Mouse (Mus musculus) limb, embryonic 11.5 days (tissue): Measurements from ENCODE around the gene Cyp2c65. TPM values are rescaled to one million over a fixed set of nuclear protein-coding genes. Genes with fewer than 3 reads are reported as not detected.
"Not testable (repeated sequence)": the region's sequence is repeated elsewhere in the genome, so short reads cannot be mapped to it uniquely, and the experiment has no call there.

Experiments
- ATAC-seq: fragments of 200-750 bp; cut with Nextera tagmentation; 2 replicates; pipeline ENCODE4 v1.8.0; 2017; ENCODE audit warnings: low read depth; ENCODE audit not compliant: insufficient number of reproducible peaks, low FRiP score, low TSS enrichment
- DNase-seq: peaks from one replicate; pipeline ENCODE4 v3.0.0-alpha.2; 2015; ENCODE audit warnings: low spot score
- H3K27ac ChIP-seq: fragments of 300-500 bp; sonication (generic); replicated peaks from 2 replicates; pipeline ENCODE4 v1.5.1; 2014; ENCODE audit warnings: low read depth, mild to moderate bottlenecking, low read length
- H3K27me3 ChIP-seq: fragments of 300-500 bp; sonication (generic); 2 replicates; pipeline ENCODE4 v1.6.1; 2014; ENCODE audit warnings: mild to moderate bottlenecking, low read length, mixed read lengths; ENCODE audit not compliant: control insufficient read depth, insufficient read depth
- H3K36me3 ChIP-seq: fragments of 300-500 bp; sonication (generic); 2 replicates; pipeline ENCODE4 v1.6.1; 2014; ENCODE audit warnings: mild to moderate bottlenecking, low read length, moderate library complexity, mixed read lengths; ENCODE audit not compliant: control insufficient read depth, insufficient read depth
- H3K4me1 ChIP-seq: fragments of 300-500 bp; sonication (generic); 2 replicates; pipeline ENCODE4 v1.6.1; 2014; ENCODE audit warnings: low read length, mixed read lengths; ENCODE audit not compliant: control insufficient read depth, insufficient read depth
- H3K4me2 ChIP-seq: fragments of 300-500 bp; sonication (generic); 2 replicates; pipeline ENCODE4 v1.6.1; 2014; ENCODE audit warnings: low read depth, mild to moderate bottlenecking, moderate library complexity; ENCODE audit not compliant: severe bottlenecking
- H3K4me3 ChIP-seq: fragments of 300-500 bp; sonication (generic); 2 replicates; pipeline ENCODE4 v1.5.1; 2014; ENCODE audit warnings: low read depth, low read length
- H3K9ac ChIP-seq: fragments of 300-500 bp; sonication (generic); 2 replicates; pipeline ENCODE4 v1.6.1; 2014; ENCODE audit warnings: mild to moderate bottlenecking, low read length
- H3K9me3 ChIP-seq: fragments of 300-500 bp; sonication (generic); 2 replicates; pipeline ENCODE4 v1.6.1; 2016; ENCODE audit warnings: low read length; ENCODE audit not compliant: control insufficient read depth
- WGBS: fragments of 180-500 bp; shearing (Covaris S2); extraction: QIAGEN DNeasy Blood & Tissue Kit; methylation state at CpG from one replicate; pipeline ENCODE4 v1.1.7; 2014; 5-methylcytosine and 5-hydroxymethylcytosine counted together
- polyA plus RNA-seq: library from polyadenylated mRNA; unstranded; fragments of >200 nt; fragmentation: Nextera tagmentation; extraction: Ambion mirVana; gene quantifications from 2 replicates; pipeline ENCODE4 v1.2.1, GENCODE M21; 2014

The Cyp2c65 gene
- polyA plus RNA-seq = 0.08 TPM in 1 of 2 replicates, not detected in the other

GRCm38 (mm10) chr19:39060719-39061118, at the start of gene Cyp2c65:
Gene Cyp2c65 (plus strand): TSS chr19:39061015.
- H3K27ac ChIP-seq = no peak within 1 kb of the TSS
- WGBS = 66% methylated on average over 2 of the region's 2 CpGs
- ATAC-seq (no peak), DNase-seq (no peak)
- H3K4me1 ChIP-seq = no peaks in the 10 kb centered on the region
- no peak within 1 kb of the TSS for H3K4me2 ChIP-seq
- no peaks in the 10 kb centered on the region for H3K27me3 ChIP-seq
- H3K9ac ChIP-seq = no peak within 1 kb of the TSS
- no peaks in the 10 kb centered on the region for H3K9me3 ChIP-seq
- H3K36me3 ChIP-seq = no peaks in the 10 kb centered on the region
- H3K4me3 ChIP-seq = no peak within 1 kb of the TSS

DNA sequence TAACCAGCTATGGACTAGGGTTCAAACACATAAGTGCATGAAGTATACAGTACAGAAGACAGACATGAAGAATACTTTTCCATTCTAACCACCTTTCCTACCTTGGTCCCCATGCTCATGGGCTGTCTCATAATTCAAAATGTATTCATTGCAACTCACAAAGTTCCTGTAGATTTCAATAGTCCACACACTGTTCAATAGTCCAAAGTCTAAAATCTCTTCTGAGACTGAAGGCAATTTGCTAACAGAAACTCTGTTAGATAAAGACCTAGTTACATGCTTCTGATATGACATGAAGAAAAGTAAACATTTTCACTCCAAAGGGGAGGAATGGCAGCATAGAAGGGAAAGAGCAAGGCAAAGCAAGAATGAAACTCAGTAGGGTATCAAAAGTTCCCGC, 2.9 kb upstream of the Cyp2c65 start:
- Histone ChIP-seq H3K4me3 (no peak overlapping the region), H3K9me3 (no peaks in the 10 kb centered on the region), H3K4me2 (no peak overlapping the region), H3K4me1 (no peaks in the 10 kb centered on the region), H3K27ac (no peak overlapping the region), H3K9ac (no peak overlapping the region), H3K36me3 (no peaks in the 10 kb centered on the region), H3K27me3 (no peaks in the 10 kb centered on the region)
- 86% methylated on average over 1 of the region's 1 CpGs for WGBS
- ATAC-seq = no peak
- DNase-seq = no peak

GRCm38 (mm10) chr19:39098779-39099178, 38.0 kb downstream of the Cyp2c65 start:
- 86% methylated on average over 2 of the region's 2 CpGs for WGBS
- H3K9ac ChIP-seq, H3K4me3 ChIP-seq, H3K4me2 ChIP-seq, H3K9me3 ChIP-seq, H3K4me1 ChIP-seq, H3K36me3 ChIP-seq, ATAC-seq, H3K27me3 ChIP-seq, H3K27ac ChIP-seq, DNase-seq: not testable (repeated sequence)

DNA sequence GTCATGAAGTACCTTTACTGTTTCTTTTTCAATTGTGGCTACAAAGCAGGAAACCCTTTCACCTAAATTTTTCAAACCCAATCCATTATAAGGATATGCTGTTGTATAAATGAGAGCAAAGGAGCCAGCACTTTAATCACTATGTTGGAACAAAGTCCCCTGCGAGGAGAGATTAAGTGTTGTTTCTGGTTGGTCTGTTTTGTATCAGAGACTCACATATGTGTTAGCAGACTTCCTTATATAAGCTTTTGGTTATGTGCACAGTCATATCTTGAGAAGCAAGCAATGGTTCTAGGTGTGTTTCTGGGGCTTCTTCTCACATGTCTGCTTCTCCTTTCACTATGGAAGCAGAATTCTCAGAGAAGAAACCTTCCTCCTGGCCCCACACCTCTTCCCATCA, 52.8 kb downstream of the Cyp2c65 start, which contains the start of gene Cyp2c66:
TSS of gene Cyp2c66 (plus strand) at position 255 of the 400 bp plus-strand sequence.
- WGBS = 87% methylated on average over 1 of the region's 1 CpGs
- no peak for ATAC-seq
- Histone ChIP-seq H3K9ac (no peak within 1 kb of the TSS), H3K4me3 (no peak within 1 kb of the TSS), H3K4me1 (no peaks in the 10 kb centered on the region), H3K27me3 (no peaks in the 10 kb centered on the region), H3K9me3 (no peaks in the 10 kb centered on the region), H3K36me3 (no peaks in the 10 kb centered on the region), H3K27ac (no peak within 1 kb of the TSS), H3K4me2 (no peak within 1 kb of the TSS)
- no peak for DNase-seq

Other genes with a start within 250 kb of the Cyp2c65 start
- 12.5 and 12.8 TPM in 2 replicates for gene Noc3l, start 241.8 kb upstream of the Cyp2c65 start, polyA plus RNA-seq
- 1.8 and 1.9 TPM in 2 replicates for gene Tbc1d12, start 224.4 kb upstream of the Cyp2c65 start, polyA plus RNA-seq
- 93.2 and 111 TPM in 2 replicates for gene Hells, start 130.1 kb upstream of the Cyp2c65 start, polyA plus RNA-seq
- gene Cyp2c55, start 54.0 kb upstream of the Cyp2c65 start, polyA plus RNA-seq = not detected in 2 replicates
- gene Cyp2c66, start 52.9 kb downstream of the Cyp2c65 start, polyA plus RNA-seq = not detected in 2 replicates
- not detected in 2 replicates for gene Cyp2c29, start 208.4 kb downstream of the Cyp2c65 start, polyA plus RNA-seq